Mouse (Mus musculus) liver, embryonic 16.5 days (tissue): ENCODE data around the gene Erf. TPM values are rescaled to one million over a fixed set of nuclear protein-coding genes. Genes with fewer than 3 reads are reported as not detected.

Source experiments
- ATAC-seq: fragments of 200-750 bp; cut with Nextera tagmentation; 2 replicates; pipeline ENCODE4 v1.8.0; 2017; ENCODE audit warnings: low read depth, mild to moderate bottlenecking, moderate number of reproducible peaks, moderate library complexity
- H3K27ac ChIP-seq: fragments of 300-500 bp; sonication (generic); 2 replicates; pipeline ENCODE4 v1.5.1; 2014; ENCODE audit warnings: mild to moderate bottlenecking, low read length
- H3K27me3 ChIP-seq: fragments of 300-500 bp; sonication (generic); 2 replicates; pipeline ENCODE4 v1.6.1; 2014; ENCODE audit warnings: low read depth, low read length, mixed read lengths; ENCODE audit not compliant: control insufficient read depth, insufficient read depth
- H3K36me3 ChIP-seq: fragments of 300-500 bp; sonication (generic); 2 replicates; pipeline ENCODE4 v1.6.1; 2014; ENCODE audit warnings: mild to moderate bottlenecking; ENCODE audit not compliant: control insufficient read depth, insufficient read depth
- H3K4me1 ChIP-seq: fragments of 300-500 bp; sonication (generic); 2 replicates; pipeline ENCODE4 v1.6.1; 2014; ENCODE audit warnings: low read depth, low read length, mixed read lengths; ENCODE audit not compliant: control insufficient read depth
- H3K4me2 ChIP-seq: fragments of 300-500 bp; sonication (generic); 2 replicates; pipeline ENCODE4 v1.6.1; 2014; ENCODE audit warnings: low read depth, low read length, mixed read lengths
- H3K4me3 ChIP-seq: fragments of 300-500 bp; sonication (generic); 2 replicates; pipeline ENCODE4 v1.5.1; 2014; ENCODE audit warnings: low read depth, mild to moderate bottlenecking, low read length
- H3K9ac ChIP-seq: fragments of 300-500 bp; sonication (generic); 2 replicates; pipeline ENCODE4 v1.6.1; 2014; ENCODE audit warnings: low read depth, low read length
- H3K9me3 ChIP-seq: fragments of 300-500 bp; sonication (generic); replicated peaks from 2 replicates; pipeline ENCODE4 v1.6.1; 2016; ENCODE audit warnings: low read length; ENCODE audit not compliant: control insufficient read depth
- WGBS: fragments of 180-500 bp; shearing (Covaris S2); extraction: QIAGEN DNeasy Blood & Tissue Kit; methylation state at CpG from one replicate; pipeline ENCODE4 v1.1.7; 2014; ENCODE audit not compliant: insufficient replicate concordance; 5-methylcytosine and 5-hydroxymethylcytosine counted together
- polyA plus RNA-seq: library from polyadenylated mRNA; unstranded; fragments of >200 nt; fragmentation: Nextera tagmentation; extraction: Ambion mirVana; gene quantifications from 2 replicates; pipeline ENCODE4 v1.2.1, GENCODE M21; 2015

Gene Erf
- polyA plus RNA-seq, 1 experiment from 2014 or later, result 3.6 TPM

GRCm38 (mm10) chr7:25220457-25221101 is 30.0 kb downstream of the Erf start, which contains the start of gene Dedd2:
TSS of gene Dedd2 (minus strand) at chr7:25220615.
- WGBS, result 2% methylated on average over 20 of the region's 20 CpGs
- Histone ChIP-seq H3K36me3 (peaks cover 29% of the 10 kb centered on the region), H3K4me1 (peaks cover 48% of the 10 kb centered on the region), H3K27ac (peak within 1 kb of the TSS; percentile 98), H3K9ac (peak within 1 kb of the TSS; percentile 91), H3K4me3 (peak within 1 kb of the TSS; percentile 98), H3K4me2 (peak within 1 kb of the TSS; percentile 91), H3K9me3 (no peaks in the 10 kb centered on the region), H3K27me3 (no peaks in the 10 kb centered on the region)
- ATAC-seq, result peak; percentile 10

- 1% methylated on average over 31 of the region's 31 CpGs for WGBS
- ATAC-seq, result peak; percentile 69
- no peaks in the 10 kb centered on the region for H3K9me3 ChIP-seq
- H3K27me3 ChIP-seq, result no peaks in the 10 kb centered on the region
- H3K4me2 ChIP-seq, result peak overlapping the region; percentile 91
- H3K36me3 ChIP-seq, result peaks cover 29% of the 10 kb centered on the region
- peak overlapping the region; percentile 91 for H3K9ac ChIP-seq
- H3K27ac ChIP-seq, result peak overlapping the region; percentile 98
- H3K4me3 ChIP-seq, result peak overlapping the region; percentile 98
- H3K4me1 ChIP-seq, result peaks cover 48% of the 10 kb centered on the region
These were observed 30.7 kb downstream of the Erf start for GRCm38 (mm10) chr7:25219756-25220456.

- Histone ChIP-seq H3K4me3 (peak overlapping the region; percentile 98), H3K36me3 (peaks cover 29% of the 10 kb centered on the region), H3K4me2 (peak overlapping the region; percentile 91), H3K27me3 (no peaks in the 10 kb centered on the region), H3K9me3 (no peaks in the 10 kb centered on the region), H3K27ac (peak overlapping the region; percentile 98), H3K4me1 (peaks cover 50% of the 10 kb centered on the region), H3K9ac (peak overlapping the region; percentile 91)
- ATAC-seq, result no peak
- under 1% methylated on average over 16 of the region's 16 CpGs for WGBS
These were observed 31.2 kb downstream of the Erf start for GRCm38 (mm10) chr7:25219416-25219750.

- H3K27me3 ChIP-seq, result no peaks in the 10 kb centered on the region
- H3K9ac ChIP-seq, result peak overlapping the region; percentile 91
- WGBS, result under 1% methylated on average over 53 of the region's 53 CpGs
- H3K4me1 ChIP-seq, result peaks cover 53% of the 10 kb centered on the region
- H3K4me3 ChIP-seq, result peak overlapping the region; percentile 98
- ATAC-seq, result peak; percentile 9
- H3K4me2 ChIP-seq, result peak overlapping the region; percentile 91
- peaks cover 32% of the 10 kb centered on the region for H3K36me3 ChIP-seq
- peak overlapping the region; percentile 98 for H3K27ac ChIP-seq
- H3K9me3 ChIP-seq, result no peaks in the 10 kb centered on the region
These were observed 31.7 kb downstream of the Erf start for GRCm38 (mm10) chr7:25218705-25219415.

GRCm38 (mm10) chr7:25217653-25218395 is 32.7 kb downstream of the Erf start:
- peaks cover 35% of the 10 kb centered on the region for H3K36me3 ChIP-seq
- peaks cover 45% of the 10 kb centered on the region for H3K4me1 ChIP-seq
- no peaks in the 10 kb centered on the region for H3K9me3 ChIP-seq
- ATAC-seq, result no peak
- H3K27ac ChIP-seq, result peak overlapping the region; percentile 98
- H3K27me3 ChIP-seq, result no peaks in the 10 kb centered on the region
- WGBS, result 47% methylated on average over 12 of the region's 12 CpGs
- peak overlapping the region; percentile 91 for H3K4me2 ChIP-seq
- H3K9ac ChIP-seq, result peak overlapping the region; percentile 91
- peak overlapping the region; percentile 98 for H3K4me3 ChIP-seq

- H3K4me3 ChIP-seq, result no peak overlapping the region
- no peak overlapping the region for H3K27ac ChIP-seq
- no peaks in the 10 kb centered on the region for H3K27me3 ChIP-seq
- peaks cover 42% of the 10 kb centered on the region for H3K4me1 ChIP-seq
- ATAC-seq, result no peak
- no peak overlapping the region for H3K9ac ChIP-seq
- no peak overlapping the region for H3K4me2 ChIP-seq
- 90% methylated on average over 2 of the region's 2 CpGs for WGBS
- peaks cover 69% of the 10 kb centered on the region for H3K36me3 ChIP-seq
- H3K9me3 ChIP-seq, result no peaks in the 10 kb centered on the region
These were observed 36.4 kb downstream of the Erf start for GRCm38 (mm10) chr7:25214172-25214571.

- Histone ChIP-seq H3K27me3 (no peaks in the 10 kb centered on the region), H3K9me3 (no peaks in the 10 kb centered on the region), H3K4me3 (no peak overlapping the region), H3K4me1 (peaks cover 48% of the 10 kb centered on the region), H3K4me2 (no peak overlapping the region), H3K36me3 (peaks cover 79% of the 10 kb centered on the region), H3K9ac (no peak overlapping the region), H3K27ac (no peak overlapping the region)
- no peak for ATAC-seq
- 25% methylated on average over 3 of the region's 3 CpGs for WGBS
These were observed 37.5 kb downstream of the Erf start for GRCm38 (mm10) chr7:25213099-25213498.

- no peaks in the 10 kb centered on the region for H3K27me3 ChIP-seq
- peaks cover 89% of the 10 kb centered on the region for H3K36me3 ChIP-seq
- no peak for ATAC-seq
- no peaks in the 10 kb centered on the region for H3K9me3 ChIP-seq
- peak overlapping the region; percentile 71; the same call in 1 of the 2 replicates for H3K4me2 ChIP-seq
- H3K9ac ChIP-seq, result no peak overlapping the region
- WGBS, result 91% methylated on average over 4 of the region's 4 CpGs
- H3K4me3 ChIP-seq, result peak overlapping the region; percentile 52; the same call in 1 of the 2 replicates
- H3K4me1 ChIP-seq, result peaks cover 61% of the 10 kb centered on the region
- H3K27ac ChIP-seq, result peak overlapping the region; percentile 95; the same call in 1 of the 2 replicates
These were observed 40.1 kb downstream of the Erf start for GRCm38 (mm10) chr7:25210482-25210881.
